Mouse (Mus musculus) heart, adult 8-10 months (tissue): ENCODE measurements at regions not wholly inside any gene's neighbourhood (a gene's known extent, or its start where the extent isn't known, plus 50 kb on each side); places are given as distances from the start of the nearest gene placed in this dataset. TPM values are rescaled to one million over a fixed set of nuclear protein-coding genes. Genes with fewer than 3 reads are reported as not detected.

Source experiments
- DNase-seq: peaks from one replicate; pipeline ENCODE4 v3.0.0; 2022; ENCODE audit warnings: low spot score
- microRNA-seq: library from miRNA; unstranded; fragments of <30 nt; microRNA quantifications from one replicate; pipeline ENCODE4 v1.2.0, GENCODE M21; 2022

DNA sequence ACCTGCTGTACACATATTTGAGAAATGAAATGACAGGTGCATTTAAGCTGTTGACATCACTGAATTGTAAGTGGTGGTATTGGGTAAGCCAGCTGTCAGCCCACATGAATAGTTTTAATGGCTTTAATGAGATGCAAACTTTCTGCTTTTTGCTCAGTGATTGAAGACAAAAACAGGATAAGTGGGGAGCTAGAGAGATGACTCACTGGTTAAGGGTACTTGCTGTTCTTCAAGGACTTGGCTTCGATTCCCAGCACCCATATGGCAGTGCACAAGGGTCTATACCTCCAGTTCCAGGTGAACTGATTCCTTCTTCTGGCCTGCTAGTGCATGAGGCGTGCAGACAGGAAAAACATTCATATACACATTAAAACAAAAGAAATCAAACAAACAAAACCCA is 162.7 kb upstream of the Pex5l start:
- no peak for DNase-seq

DNA sequence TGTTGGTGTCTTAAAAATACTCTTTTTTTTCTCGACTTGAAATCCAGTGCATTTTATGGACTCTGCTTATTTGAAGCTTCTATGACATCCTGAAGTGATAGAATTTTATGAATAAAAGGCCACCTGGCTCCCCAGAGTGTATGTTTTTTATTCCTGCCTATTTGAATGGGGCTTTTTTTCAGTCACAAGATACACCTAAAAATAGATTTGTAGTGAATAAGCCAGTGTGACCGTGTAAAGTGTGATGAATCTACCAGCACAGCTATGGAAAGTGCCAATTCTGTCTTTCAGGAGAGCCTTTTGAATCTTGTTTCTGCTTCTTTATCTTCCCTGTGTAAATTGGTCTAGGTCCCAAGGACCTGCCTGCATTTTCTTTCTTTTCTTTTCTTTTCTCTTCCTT is 119.8 kb upstream of the Pex5l start:
- DNase-seq: no peak

DNA sequence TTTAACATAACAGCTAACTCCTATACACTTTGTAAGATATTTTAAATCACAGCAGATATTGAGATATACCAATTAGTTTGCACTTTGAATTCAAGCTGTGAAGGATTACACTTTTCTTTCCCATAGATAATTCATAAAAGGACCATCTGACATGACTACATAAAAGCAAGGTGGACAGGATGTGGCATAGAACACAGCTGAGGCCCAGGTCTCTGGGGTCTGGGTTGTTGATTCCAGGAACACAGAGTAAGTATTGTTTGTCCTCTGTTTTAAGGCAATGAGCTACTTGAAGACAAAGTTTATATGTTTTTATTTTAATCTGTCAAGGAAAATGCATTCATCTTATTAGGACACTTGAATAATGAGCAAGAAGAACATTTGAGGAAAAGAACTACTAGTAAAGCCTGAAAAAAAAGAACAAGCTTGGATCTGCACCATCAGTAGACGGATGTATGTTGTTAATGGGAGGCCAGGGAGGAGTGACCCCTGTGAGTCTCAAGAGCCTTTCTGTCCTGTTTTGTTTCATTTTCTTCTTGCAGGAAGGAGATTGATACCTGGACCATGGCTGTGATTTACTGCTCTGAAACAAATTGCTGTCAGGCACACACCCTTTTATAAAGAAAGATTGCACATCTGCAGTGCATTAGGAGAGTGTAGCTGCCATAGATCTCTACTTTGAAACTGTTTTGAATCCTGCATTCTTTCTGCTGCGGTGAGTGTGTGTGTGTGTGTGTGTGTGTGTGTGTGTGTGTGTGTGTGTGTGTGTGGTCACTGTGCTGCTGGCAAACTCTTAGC is 76.4 kb upstream of the Pex5l start:
- DNase-seq: no peak

DNA sequence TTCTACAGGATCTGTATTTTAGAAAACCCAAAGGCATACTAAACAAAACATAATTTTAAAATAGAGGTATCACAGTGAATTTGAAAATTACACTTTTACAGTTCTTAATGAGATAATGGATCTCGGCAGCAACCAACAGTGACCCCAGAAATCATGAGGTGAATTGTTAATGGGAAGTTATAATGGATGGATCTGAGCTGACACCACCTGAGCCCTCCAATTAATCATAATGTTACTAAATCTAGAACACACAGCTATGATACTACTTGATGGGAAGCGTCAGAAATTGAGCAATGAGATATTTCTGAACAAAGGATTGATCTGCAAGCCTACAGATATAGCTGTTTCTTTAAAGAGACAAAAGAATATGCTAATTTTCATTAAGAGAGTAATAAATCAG is 75.2 kb upstream of the Pex5l start:
- DNase-seq: no peak

DNA sequence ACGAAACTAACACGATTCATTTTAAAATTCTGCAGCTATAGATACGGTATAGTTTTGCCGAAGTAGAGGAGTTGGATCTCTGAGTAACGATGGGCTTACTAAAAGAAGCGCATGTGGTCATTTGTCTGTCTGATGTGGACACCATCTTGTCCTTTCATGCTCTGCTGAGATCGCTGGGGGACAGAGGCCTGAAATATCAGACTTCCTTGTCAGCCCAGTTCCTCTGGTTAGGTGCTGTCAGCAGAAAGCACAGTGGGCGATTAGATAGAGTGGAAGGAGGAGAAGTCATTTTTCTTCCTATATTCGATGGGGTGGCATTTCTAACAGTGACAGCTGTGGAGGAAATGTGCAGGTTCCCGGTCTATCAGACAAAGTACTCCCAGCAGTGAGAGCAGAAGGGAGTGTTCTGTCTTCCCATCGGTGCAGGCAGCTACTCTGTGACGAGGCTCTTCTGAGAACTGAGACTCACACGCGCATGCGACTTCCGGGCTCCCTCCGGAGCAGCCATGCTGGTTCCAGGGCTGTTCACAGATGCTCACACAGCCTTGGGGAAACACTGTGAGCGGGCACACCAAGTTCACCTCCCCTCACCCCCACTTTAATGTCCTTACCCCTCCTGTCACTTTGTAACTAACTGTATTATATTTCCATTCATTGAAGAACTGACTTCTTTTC is 74.5 kb upstream of the Pex5l start:
- no peak for DNase-seq

DNA sequence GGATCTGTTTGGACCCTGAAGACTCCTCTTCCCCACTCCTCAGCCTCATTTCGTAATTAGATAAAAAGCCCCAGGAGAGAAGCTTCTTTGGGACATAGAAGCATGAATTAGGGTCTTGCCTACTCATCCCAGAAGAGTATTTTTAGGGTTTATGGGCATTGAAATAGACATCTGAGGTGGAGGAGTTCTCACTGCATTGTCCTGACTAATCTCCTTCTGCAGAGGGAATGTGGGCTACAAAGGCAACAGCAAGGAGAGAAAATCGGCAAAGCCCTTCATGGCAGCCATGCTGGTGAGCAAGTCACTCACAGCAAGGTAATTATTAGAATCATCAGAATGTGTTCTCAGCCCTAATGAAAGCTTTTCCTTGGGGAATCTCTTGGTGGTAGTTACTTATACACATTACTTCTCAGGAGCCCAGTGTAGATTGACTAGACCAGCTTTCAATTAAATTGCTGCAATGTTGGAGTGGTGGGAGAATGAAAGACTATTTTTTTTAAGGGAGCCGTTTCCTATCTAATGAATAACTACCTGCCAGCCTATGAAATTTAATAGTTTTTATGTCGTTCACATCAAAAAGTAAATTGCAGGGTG is 68.3 kb upstream of the Pex5l start:
- no peak for DNase-seq

Small RNA genes in the stretch of these regions (microRNA-seq; reads per million reads assigned to microRNA genes)
- not detected for gene Gm27974
